In genomic region chrX:74244614-74245083, GRCm38 (mm10) we compare ENCODE assay signal across 8 mouse cellular contexts. TPM values are rescaled to one million over a fixed set of nuclear protein-coding genes. Genes with fewer than 3 reads are reported as not detected.
DNase-seq lines count a peak whose midpoint lies in the region; ATAC-seq and TF ChIP-seq lines count a peak whose summit lies in the region.

No protein-coding gene starts in this region.

- peak overlapping the region; percentile 51; the same call in 1 of the 2 replicates for H3K9ac ChIP-seq in ES-E14 (ENCODE audit: insufficient read depth, low read depth, low read length, poor library complexity, severe bottlenecking)
- peak overlapping the region; percentile 90 for H3K9ac ChIP-seq in heart, embryonic 12.5 days
- H3K9ac ChIP-seq in kidney, embryonic 15.5 days: peak overlapping the region; percentile 64
- peak overlapping the region; percentile 65 for H3K9ac ChIP-seq in stomach, embryonic 14.5 days (replicated peaks; ENCODE audit: low read depth, low read length)

- peak overlapping the region; percentile 76 for H3K4me2 ChIP-seq in heart, embryonic 12.5 days
- peak overlapping the region; percentile 59 for H3K4me2 ChIP-seq in kidney, embryonic 15.5 days
- H3K4me2 ChIP-seq in stomach, embryonic 14.5 days (replicated peaks; ENCODE audit: low read depth, low read length): peak overlapping the region; percentile 60

- H3K36me3 ChIP-seq in ES-E14 (ENCODE audit: control insufficient read depth, insufficient read depth, low read length, poor library complexity, severe bottlenecking): peaks cover 38% of the 10 kb centered on the region
- H3K36me3 ChIP-seq in embryonic facial prominence, embryonic 10.5 days (replicated peaks): peaks cover 44% of the 10 kb centered on the region
- peaks cover 38% of the 10 kb centered on the region for H3K36me3 ChIP-seq in heart, embryonic 12.5 days
- peaks cover 40% of the 10 kb centered on the region for H3K36me3 ChIP-seq in kidney, embryonic 15.5 days
- peaks cover 37% of the 10 kb centered on the region for H3K36me3 ChIP-seq in stomach, embryonic 14.5 days (ENCODE audit: control insufficient read depth, insufficient read depth, low read length)

- H3K4me3 ChIP-seq in ES-E14 (ENCODE audit: insufficient read depth in 1 of 2, low read depth in 1 of 2, low read length in 2 of 2, poor library complexity in 1 of 2, severe bottlenecking in 1 of 2): peak overlapping the region; percentile 85 to 96
- H3K4me3 ChIP-seq in embryonic facial prominence, embryonic 10.5 days: peak overlapping the region; percentile 70
- peak overlapping the region; percentile 73 for H3K4me3 ChIP-seq in heart, embryonic 12.5 days
- H3K4me3 ChIP-seq in kidney, embryonic 15.5 days (replicated peaks): peak overlapping the region; percentile 62
- peak overlapping the region; percentile 52 for H3K4me3 ChIP-seq in stomach, embryonic 14.5 days (ENCODE audit: low read depth, low read length)

- DNase-seq in 3T3-L1 (ENCODE audit: low read depth, low spot score) (peak; percentile 91), ES-E14 (ENCODE audit: low read depth, low spot score) (no peak)
- peak; percentile 81 for DNase-seq in embryonic facial prominence, embryonic 10.5 days (ENCODE audit: low spot score)
- peak; percentile 73 for DNase-seq in lung, postnatal 25 days (ENCODE audit: low spot score)

- H3K27ac ChIP-seq in ES-E14 (ENCODE audit: insufficient read depth, low read depth, low read length, poor library complexity, severe bottlenecking): no peak overlapping the region
- peak overlapping the region; percentile 93 for H3K27ac ChIP-seq in embryonic facial prominence, embryonic 10.5 days (replicated peaks)
- peak overlapping the region; percentile 96 for H3K27ac ChIP-seq in heart, embryonic 12.5 days (ENCODE audit: poor library complexity, severe bottlenecking)
- H3K27ac ChIP-seq in kidney, embryonic 15.5 days: peak overlapping the region; percentile 90
- peak overlapping the region; percentile 90; the same call in 1 of the 2 replicates for H3K27ac ChIP-seq in stomach, embryonic 14.5 days (ENCODE audit: low read length)

- no peaks in the 10 kb centered on the region for H3K27me3 ChIP-seq in embryonic facial prominence, embryonic 10.5 days (replicated peaks; ENCODE audit: low read depth, poor library complexity, severe bottlenecking)
- no peaks in the 10 kb centered on the region for H3K27me3 ChIP-seq in heart, embryonic 12.5 days (replicated peaks)
- no peaks in the 10 kb centered on the region for H3K27me3 ChIP-seq in kidney, embryonic 15.5 days
- H3K27me3 ChIP-seq in stomach, embryonic 14.5 days (ENCODE audit: control insufficient read depth, insufficient read depth, low read length): no peaks in the 10 kb centered on the region

- WGBS in embryonic facial prominence, embryonic 10.5 days: 18% methylated on average over 3 of the region's 3 CpGs
- WGBS in heart, embryonic 12.5 days: 13% methylated on average over 3 of the region's 3 CpGs
- 43% methylated on average over 2 of the region's 3 CpGs for WGBS in kidney, embryonic 15.5 days
- WGBS in stomach, embryonic 14.5 days: 31% methylated on average over 3 of the region's 3 CpGs

- in situ Hi-C loops in ES-E14 (cut with MboI; ENCODE audit: low sequenced_read_pairs in 2 of 2, unreplicated experiment in 2 of 2): loop anchor here (10.0 to 25.0 kb wide), 2 partner anchors 170 to 282 kb away; partner anchors contain the start of gene Hcfc1 (in 1 of the 2)

- ATAC-seq in heart, embryonic 12.5 days (ENCODE audit: insufficient number of reproducible peaks, low FRiP score): peak; percentile 60
- peak; percentile 52 for ATAC-seq in kidney, embryonic 15.5 days (replicated peaks; ENCODE audit: low FRiP score)
- peak; percentile 70 for ATAC-seq in stomach, embryonic 14.5 days (ENCODE audit: insufficient number of reproducible peaks, insufficient read depth, low FRiP score, low read depth)
- no peak for ATAC-seq in megakaryocyte-erythroid progenitor cell, adult 5-6 weeks (replicated peaks; ENCODE audit: low FRiP score, low TSS enrichment, poor library complexity, severe bottlenecking)

- 0 out of 4 replicates have a peak, but pooled peaks cover 0 to 3% of the 10 kb centered on the region in 2 experiments for H3K4me1 ChIP-seq in ES-E14 (ENCODE audit: control insufficient read depth in 2 of 2, insufficient read depth in 2 of 2, low read length in 2 of 2, poor library complexity in 1 of 2)
- peaks cover 12% of the 10 kb centered on the region for H3K4me1 ChIP-seq in embryonic facial prominence, embryonic 10.5 days
- H3K4me1 ChIP-seq in heart, embryonic 12.5 days (replicated peaks): peaks cover 15% of the 10 kb centered on the region
- H3K4me1 ChIP-seq in kidney, embryonic 15.5 days: 0 out of 2 replicates have a peak, but pooled peaks cover 14% of the 10 kb centered on the region
- no peaks in the 10 kb centered on the region for H3K4me1 ChIP-seq in stomach, embryonic 14.5 days (ENCODE audit: control insufficient read depth, insufficient read depth, low read length)

- H3K9me3 ChIP-seq in ES-E14 (ENCODE audit: control insufficient read depth, insufficient read depth, low read depth, low read length): no peaks in the 10 kb centered on the region
- H3K9me3 ChIP-seq in embryonic facial prominence, embryonic 10.5 days: peaks cover 2% of the 10 kb centered on the region; the same call in 1 of the 2 replicates
- no peaks in the 10 kb centered on the region for H3K9me3 ChIP-seq in heart, embryonic 12.5 days (replicated peaks)
- H3K9me3 ChIP-seq in kidney, embryonic 15.5 days (replicated peaks): no peaks in the 10 kb centered on the region
- H3K9me3 ChIP-seq in stomach, embryonic 14.5 days (ENCODE audit: control insufficient read depth, low read depth, low read length): no peaks in the 10 kb centered on the region

TF ChIP-seq in ES-E14, 5 proteins besides CTCF, POLR2A, EP300 and RAD21:
- TF ChIP-seq ZC3H11A (IDR thresholded peaks at IDR 0.05; ENCODE audit: borderline replicate concordance, low read depth, low read length): no peak
- 0 out of 2 replicates have a peak, but pooled peaks have one; percentile 38 for TF ChIP-seq MAFK (IDR thresholded peaks at IDR 0.05; ENCODE audit: insufficient read depth, low read depth, low read length)
- TF ChIP-seq CHD2 (IDR thresholded peaks at IDR 0.05; ENCODE audit: low read depth, low read length): no peak

RNA-seq across cellular contexts. Expression of gene Flna, which starts 5.0 kb away (rescaled TPM):
- total RNA-seq in ES-E14 (2012; rRNA removed): 687 and 844 TPM in 2 replicates
- 315 and 331 TPM in 2 replicates for polyA plus RNA-seq in embryonic facial prominence, embryonic 10.5 days (2016; fragmentation: Nextera tagmentation; extraction: Ambion mirVana)
- polyA plus RNA-seq in heart, embryonic 12.5 days (2016; fragmentation: Nextera tagmentation; extraction: Ambion mirVana): 226 and 227 TPM in 2 replicates
- 243 and 308 TPM in 2 replicates for polyA plus RNA-seq in kidney, embryonic 15.5 days (2015; fragmentation: Nextera tagmentation; extraction: Ambion mirVana)
- 515 and 563 TPM in 2 replicates for polyA plus RNA-seq in stomach, embryonic 14.5 days (2014; fragmentation: Nextera tagmentation; extraction: Ambion mirVana)
- 118 and 156 TPM in 2 replicates for total RNA-seq in megakaryocyte-erythroid progenitor cell, adult 5-6 weeks (2014; fragmentation: Nextera tagmentation)
- total RNA-seq in megakaryocyte-erythroid progenitor cell, adult 5-6 weeks (2017): 299 and 337 TPM in 2 replicates

RNA-seq across cellular contexts. Expression of gene Emd, which starts 9.8 kb away (rescaled TPM):
- total RNA-seq in ES-E14 (2012; rRNA removed): 44.3 and 59.0 TPM in 2 replicates
- 25.9 and 27.8 TPM in 2 replicates for polyA plus RNA-seq in embryonic facial prominence, embryonic 10.5 days (2016; fragmentation: Nextera tagmentation; extraction: Ambion mirVana)
- polyA plus RNA-seq in heart, embryonic 12.5 days (2016; fragmentation: Nextera tagmentation; extraction: Ambion mirVana): 16.8 and 17.3 TPM in 2 replicates
- 27.9 and 30.9 TPM in 2 replicates for polyA plus RNA-seq in kidney, embryonic 15.5 days (2015; fragmentation: Nextera tagmentation; extraction: Ambion mirVana)
- polyA plus RNA-seq in stomach, embryonic 14.5 days (2014; fragmentation: Nextera tagmentation; extraction: Ambion mirVana): 33.3 and 37.3 TPM in 2 replicates
- total RNA-seq in megakaryocyte-erythroid progenitor cell, adult 5-6 weeks (2014; fragmentation: Nextera tagmentation): 67.1 and 96.2 TPM in 2 replicates
- 74.5 and 113 TPM in 2 replicates for total RNA-seq in megakaryocyte-erythroid progenitor cell, adult 5-6 weeks (2017)

RNA-seq across cellular contexts. Expression of gene Rpl10, which starts 26.0 kb away (rescaled TPM):
- 2,135 and 2,379 TPM in 2 replicates for total RNA-seq in ES-E14 (2012; rRNA removed)
- 846 and 850 TPM in 2 replicates for polyA plus RNA-seq in embryonic facial prominence, embryonic 10.5 days (2016; fragmentation: Nextera tagmentation; extraction: Ambion mirVana)
- polyA plus RNA-seq in heart, embryonic 12.5 days (2016; fragmentation: Nextera tagmentation; extraction: Ambion mirVana): 437 and 446 TPM in 2 replicates
- 796 and 801 TPM in 2 replicates for polyA plus RNA-seq in kidney, embryonic 15.5 days (2015; fragmentation: Nextera tagmentation; extraction: Ambion mirVana)
- 893 and 924 TPM in 2 replicates for polyA plus RNA-seq in stomach, embryonic 14.5 days (2014; fragmentation: Nextera tagmentation; extraction: Ambion mirVana)
- total RNA-seq in megakaryocyte-erythroid progenitor cell, adult 5-6 weeks (2014; fragmentation: Nextera tagmentation): 4,546 and 4,933 TPM in 2 replicates
- 1,280 and 1,947 TPM in 2 replicates for total RNA-seq in megakaryocyte-erythroid progenitor cell, adult 5-6 weeks (2017)

RNA-seq across cellular contexts. Expression of gene Taz, which starts 37.1 kb away (rescaled TPM):
- total RNA-seq in ES-E14 (2012; rRNA removed): 32.8 and 49.3 TPM in 2 replicates
- 68.8 and 70.4 TPM in 2 replicates for polyA plus RNA-seq in embryonic facial prominence, embryonic 10.5 days (2016; fragmentation: Nextera tagmentation; extraction: Ambion mirVana)
- polyA plus RNA-seq in heart, embryonic 12.5 days (2016; fragmentation: Nextera tagmentation; extraction: Ambion mirVana): 70.5 and 71.3 TPM in 2 replicates
- 88.2 and 91.1 TPM in 2 replicates for polyA plus RNA-seq in kidney, embryonic 15.5 days (2015; fragmentation: Nextera tagmentation; extraction: Ambion mirVana)
- 64.6 and 67.5 TPM in 2 replicates for polyA plus RNA-seq in stomach, embryonic 14.5 days (2014; fragmentation: Nextera tagmentation; extraction: Ambion mirVana)
- total RNA-seq in megakaryocyte-erythroid progenitor cell, adult 5-6 weeks (2014; fragmentation: Nextera tagmentation): 37.9 and 62.6 TPM in 2 replicates
- 37.0 and 41.7 TPM in 2 replicates for total RNA-seq in megakaryocyte-erythroid progenitor cell, adult 5-6 weeks (2017)

RNA-seq across cellular contexts. Expression of gene Dnase1l1, which starts 37.5 kb away (rescaled TPM):
- total RNA-seq in ES-E14 (2012; rRNA removed): 3.9 and 5.3 TPM in 2 replicates
- polyA plus RNA-seq in embryonic facial prominence, embryonic 10.5 days (2016; fragmentation: Nextera tagmentation; extraction: Ambion mirVana): 4.2 and 4.7 TPM in 2 replicates
- 10.2 and 10.8 TPM in 2 replicates for polyA plus RNA-seq in heart, embryonic 12.5 days (2016; fragmentation: Nextera tagmentation; extraction: Ambion mirVana)
- polyA plus RNA-seq in kidney, embryonic 15.5 days (2015; fragmentation: Nextera tagmentation; extraction: Ambion mirVana): 12.8 and 13.0 TPM in 2 replicates
- polyA plus RNA-seq in stomach, embryonic 14.5 days (2014; fragmentation: Nextera tagmentation; extraction: Ambion mirVana): 17.3 and 18.7 TPM in 2 replicates
- total RNA-seq in megakaryocyte-erythroid progenitor cell, adult 5-6 weeks (2014; fragmentation: Nextera tagmentation): 12.9 and 22.9 TPM in 2 replicates
- total RNA-seq in megakaryocyte-erythroid progenitor cell, adult 5-6 weeks (2017): 15.6 and 28.0 TPM in 2 replicates
